Mouse (Mus musculus): ENCODE results near the gene Kcnh4. TPM values are rescaled to one million over a fixed set of nuclear protein-coding genes. Genes with fewer than 3 reads are reported as not detected.

Gene Kcnh4
- total RNA-seq, 2 experiments from 2014 or later: 10.2 to 16.6 TPM

DNA sequence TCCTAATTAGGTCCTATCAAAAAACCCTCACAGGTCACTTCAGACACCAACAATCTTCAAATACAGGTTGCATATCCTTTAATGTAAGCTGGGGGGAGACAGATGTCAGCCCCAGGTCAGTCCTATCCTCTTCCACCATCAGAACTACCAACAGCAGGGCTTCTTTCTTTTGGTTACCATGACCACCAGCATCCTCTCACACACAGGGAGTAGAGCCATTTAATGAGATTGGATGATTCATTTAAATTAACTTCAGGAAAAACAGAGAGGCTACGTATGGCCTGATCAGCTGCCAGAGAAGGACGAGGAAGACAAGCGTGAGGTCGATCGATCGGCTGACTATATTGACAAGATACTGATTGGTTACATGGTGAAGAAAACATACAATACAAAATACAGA is 44.8 kb downstream of the Kcnh4 start:
- no peak for DNase-seq (ENCODE audit: low spot score in 2 of 2)
- intact Hi-C loops (cut with DNase I): loop anchor here (1.0 to 2.0 kb wide), 3 partner anchors 24 to 244 kb away; partner anchors contain the start of gene Rab5c

DNA sequence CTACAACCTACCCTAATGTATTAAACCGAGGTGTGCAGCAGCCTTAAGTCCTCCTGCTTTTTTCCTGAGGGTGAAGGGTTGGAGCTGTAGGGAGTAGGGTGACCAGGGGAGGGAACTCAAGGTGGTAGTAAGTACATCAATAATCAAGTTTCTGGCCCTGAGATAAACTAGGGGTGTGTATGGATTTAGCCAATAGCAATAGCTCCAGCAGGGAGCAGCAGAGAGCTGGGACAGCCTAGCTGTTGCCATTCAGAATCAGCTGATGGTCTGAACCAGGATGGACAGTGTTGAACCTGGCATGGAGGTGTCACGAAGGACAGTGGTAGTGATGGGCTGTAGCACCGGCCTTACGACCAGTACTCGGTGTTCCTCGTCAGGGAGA is 45.2 kb downstream of the Kcnh4 start:
- DNase-seq (ENCODE audit: low spot score in 2 of 2): peak; percentile 82 to 85
- intact Hi-C loops (cut with DNase I): loop anchor here (1.0 to 2.0 kb wide), 3 partner anchors 24 to 244 kb away; partner anchors contain the start of gene Rab5c

DNA sequence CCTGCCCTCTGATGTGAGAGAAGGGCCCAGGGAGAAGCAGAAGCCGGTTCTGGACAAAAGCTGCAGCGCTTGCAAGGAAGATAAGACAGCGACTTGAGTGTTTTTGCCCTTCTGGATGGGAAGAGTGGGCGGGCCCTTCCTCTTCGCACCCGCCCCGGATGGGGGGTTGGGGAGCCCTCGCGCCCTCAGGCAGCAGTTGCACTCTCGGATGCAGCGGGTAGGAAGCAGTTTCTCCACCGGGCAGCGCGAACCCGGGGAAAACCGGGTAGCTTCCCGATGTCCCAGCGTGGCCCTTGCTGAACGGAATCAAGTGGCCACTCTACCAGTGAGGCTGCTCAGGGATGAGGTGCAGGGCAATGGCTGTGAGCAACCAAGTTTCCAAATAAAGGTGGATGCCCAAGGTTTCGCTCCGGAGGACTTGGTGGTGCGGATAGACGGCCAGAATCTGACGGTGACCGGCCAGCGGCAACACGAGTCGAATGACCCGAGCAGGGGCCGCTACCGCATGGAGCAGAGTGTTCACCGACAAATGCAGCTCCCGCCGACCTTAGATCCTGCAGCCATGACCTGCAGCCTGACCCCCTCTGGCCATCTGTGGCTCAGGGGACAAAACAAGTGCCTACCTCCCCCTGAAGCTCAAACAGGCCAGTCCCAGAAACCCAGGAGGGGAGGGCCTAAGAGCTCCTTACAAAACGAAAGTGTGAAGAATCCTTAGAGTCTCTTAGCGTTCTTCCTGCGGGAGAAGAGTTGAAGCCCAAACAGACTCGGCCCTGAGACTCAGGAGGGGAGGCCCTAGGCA is 45.8 kb downstream of the Kcnh4 start, which contains the start of gene Hspb9:
TSS of gene Hspb9 (plus strand) at position 116 of the 799 bp plus-strand sequence.
- intact Hi-C loops (cut with DNase I): loop anchor here (1.0 to 2.0 kb wide), 3 partner anchors 25 to 245 kb away; partner anchors contain the start of gene Rab5c
- DNase-seq (ENCODE audit: low spot score in 2 of 2): peak; percentile 49 to 66

DNA sequence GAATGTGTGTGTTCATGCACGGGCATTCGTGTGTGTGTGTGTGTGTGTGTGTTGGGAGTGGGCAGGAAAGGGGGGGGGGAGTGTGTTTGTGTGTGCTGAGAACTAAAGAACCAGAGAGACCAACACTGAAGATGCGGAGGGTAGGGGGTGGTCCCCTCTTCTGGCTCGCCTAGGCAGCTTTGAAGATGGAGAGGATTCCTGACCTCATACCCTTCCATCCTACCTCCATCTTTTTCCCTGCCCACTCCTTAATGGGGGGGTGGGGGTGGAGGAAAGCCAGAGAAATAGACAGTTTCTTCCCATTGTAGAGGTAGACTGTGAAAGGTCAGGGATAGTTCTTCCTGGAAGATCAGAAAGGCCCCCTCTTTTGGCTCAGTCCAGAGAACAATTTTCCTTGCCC is 46.6 kb downstream of the Kcnh4 start:
- DNase-seq (ENCODE audit: low spot score in 2 of 2): no peak
- intact Hi-C loops (cut with DNase I): no loop called here

DNA sequence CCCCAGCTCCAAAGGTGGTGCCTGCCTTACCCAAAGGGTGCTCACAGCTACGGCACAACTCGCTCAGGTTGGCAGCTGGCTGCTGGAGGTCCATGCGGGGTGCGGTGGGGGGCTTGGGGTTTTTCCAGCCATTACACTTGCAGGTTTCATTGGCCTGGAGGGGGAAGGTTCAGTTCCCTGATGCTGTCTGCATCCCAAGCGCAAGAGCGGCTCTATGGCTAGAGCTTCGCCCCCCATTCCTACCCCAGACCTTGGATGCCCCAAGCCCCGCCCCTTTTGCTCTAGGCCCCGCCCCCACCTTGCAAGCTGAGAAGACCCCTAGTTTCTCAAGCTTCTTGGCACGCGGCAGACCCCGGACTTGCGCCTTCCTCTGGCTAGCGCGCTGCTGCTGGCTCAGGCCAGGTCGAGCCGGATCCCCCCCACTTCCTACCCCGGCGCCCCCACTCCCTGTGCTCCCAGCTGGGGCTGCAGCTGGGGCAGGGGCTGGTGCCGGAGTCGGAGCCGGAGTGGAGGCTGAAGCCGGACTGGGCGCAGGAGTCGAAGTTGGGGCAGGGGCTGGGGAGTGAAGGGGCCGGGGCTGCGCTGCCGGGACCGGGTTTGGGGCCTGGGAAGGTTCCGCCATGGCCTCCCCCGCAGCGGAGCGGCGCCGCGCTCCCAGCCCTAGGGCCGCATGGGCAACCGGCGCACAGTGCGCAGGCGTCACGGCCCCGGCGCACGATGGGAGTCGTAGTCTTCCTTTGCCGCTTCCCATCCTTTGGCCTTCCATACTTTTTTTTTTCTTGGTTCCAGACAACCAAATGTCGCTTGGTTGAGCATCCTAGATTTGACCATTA is 47.7 kb downstream of the Kcnh4 start, which contains the start of gene Kat2a:
TSS of gene Kat2a (minus strand) at position 683 of the 833 bp plus-strand sequence.
- intact Hi-C loops (cut with DNase I): no loop called here
- DNase-seq (ENCODE audit: low spot score in 2 of 2): peak; percentile 89 to 90

DNA sequence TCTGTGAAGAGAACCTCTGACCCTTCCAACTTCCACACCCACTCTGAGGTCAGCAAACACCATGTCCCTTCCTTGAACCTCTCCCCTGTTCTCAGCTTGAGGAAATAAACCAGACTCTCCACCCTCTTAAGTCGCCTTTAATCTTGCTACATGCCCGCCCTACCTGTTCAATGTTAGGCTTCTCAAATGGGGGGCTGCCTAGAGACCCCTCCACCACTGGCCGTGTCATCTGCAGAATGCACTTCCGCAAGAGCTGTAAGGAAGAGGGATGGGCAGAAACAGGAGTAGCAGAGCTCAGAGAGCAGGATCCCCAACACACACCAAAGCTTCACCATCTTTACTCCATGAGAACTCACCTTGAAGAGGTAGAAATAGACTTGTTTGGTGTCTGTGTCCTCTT is 48.8 kb downstream of the Kcnh4 start:
- DNase-seq (ENCODE audit: low spot score in 2 of 2): no peak
- intact Hi-C loops (cut with DNase I): no loop called here

DNA sequence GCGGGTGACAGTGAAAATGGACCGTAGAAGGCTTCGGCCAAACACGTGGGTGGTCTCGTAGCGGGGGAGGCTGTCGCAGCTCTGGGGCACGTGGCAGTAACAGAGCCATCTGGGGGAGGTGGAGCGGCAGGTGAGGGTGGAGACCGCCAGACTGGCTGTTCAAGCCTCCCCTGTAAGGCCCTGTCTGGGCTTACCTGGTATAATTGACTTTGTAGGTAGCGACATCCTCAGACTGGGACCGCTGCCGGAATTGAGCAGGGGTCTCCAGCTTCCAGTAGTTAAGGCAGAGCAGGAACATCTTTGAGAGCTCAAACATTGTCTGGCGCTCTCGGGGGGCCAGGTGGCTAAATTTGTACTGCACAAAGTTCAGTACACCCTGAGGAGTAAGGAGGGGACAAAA is 49.2 kb downstream of the Kcnh4 start:
- intact Hi-C loops (cut with DNase I): no loop called here
- DNase-seq (ENCODE audit: low spot score in 2 of 2): no peak

DNA sequence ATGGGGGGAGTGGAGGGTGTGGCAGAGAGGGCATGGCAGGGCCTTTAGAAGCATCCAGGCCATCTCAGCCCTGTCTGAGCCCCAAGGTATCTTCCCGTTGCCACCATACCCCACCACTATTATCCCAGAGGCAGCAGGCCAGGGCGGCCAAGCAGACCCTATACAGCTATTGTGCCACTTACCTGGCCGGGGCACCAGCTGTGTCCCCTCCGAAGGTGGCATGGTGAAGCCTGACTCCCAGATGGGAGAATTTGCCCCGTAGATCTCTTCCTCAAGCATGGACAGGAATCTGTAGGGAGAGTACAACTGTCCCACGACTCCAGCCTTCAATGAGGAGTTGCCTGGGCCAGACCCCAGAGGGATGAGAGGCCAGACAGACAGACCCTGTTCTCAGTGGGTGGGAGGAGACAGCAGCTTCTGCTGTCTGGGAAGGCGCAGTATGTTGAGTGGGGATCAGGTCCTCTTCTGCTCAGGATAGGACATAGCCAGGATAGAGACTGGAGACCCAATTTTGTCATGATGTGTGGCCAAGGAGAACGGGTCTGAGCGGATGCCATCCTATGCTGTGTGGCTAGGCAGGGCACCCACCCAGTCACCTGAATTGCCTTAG is 50.4 kb downstream of the Kcnh4 start:
- intact Hi-C loops (cut with DNase I): no loop called here
- DNase-seq (ENCODE audit: low spot score in 2 of 2): no peak

DNA sequence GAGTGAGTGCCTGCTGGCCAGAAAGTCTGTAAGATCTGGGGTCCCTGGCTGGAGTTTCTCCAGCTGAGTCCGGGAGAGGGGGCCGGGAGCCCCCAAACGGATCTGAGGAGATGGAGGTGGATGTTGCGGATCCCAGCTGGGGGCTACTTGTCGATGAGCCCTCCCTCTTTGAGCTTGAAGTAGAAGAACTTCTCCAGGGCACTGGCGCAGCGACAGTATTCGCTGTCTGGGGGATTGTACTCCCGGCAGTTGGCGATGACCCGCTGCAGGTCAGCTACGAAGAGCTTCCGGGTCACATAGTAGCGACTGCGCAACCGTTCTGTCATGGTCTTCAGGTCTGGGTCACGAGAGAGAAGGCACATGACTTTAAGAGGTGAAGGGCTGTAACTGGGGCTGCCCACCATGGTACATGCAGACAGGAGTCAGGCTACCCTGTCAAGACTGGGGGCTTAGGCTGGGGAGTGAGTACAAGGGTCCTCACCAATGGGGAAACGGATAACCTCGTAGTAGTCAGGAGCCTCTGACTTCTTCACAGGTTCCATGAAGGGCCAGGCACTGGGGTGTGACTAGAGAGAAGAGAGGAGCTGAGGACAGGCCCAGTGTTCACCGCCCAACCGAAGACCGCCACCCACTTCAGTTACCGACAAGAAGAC is 54.5 kb downstream of the Kcnh4 start:
- DNase-seq (ENCODE audit: low spot score in 2 of 2): no peak
- intact Hi-C loops (cut with DNase I): no loop called here

DNA sequence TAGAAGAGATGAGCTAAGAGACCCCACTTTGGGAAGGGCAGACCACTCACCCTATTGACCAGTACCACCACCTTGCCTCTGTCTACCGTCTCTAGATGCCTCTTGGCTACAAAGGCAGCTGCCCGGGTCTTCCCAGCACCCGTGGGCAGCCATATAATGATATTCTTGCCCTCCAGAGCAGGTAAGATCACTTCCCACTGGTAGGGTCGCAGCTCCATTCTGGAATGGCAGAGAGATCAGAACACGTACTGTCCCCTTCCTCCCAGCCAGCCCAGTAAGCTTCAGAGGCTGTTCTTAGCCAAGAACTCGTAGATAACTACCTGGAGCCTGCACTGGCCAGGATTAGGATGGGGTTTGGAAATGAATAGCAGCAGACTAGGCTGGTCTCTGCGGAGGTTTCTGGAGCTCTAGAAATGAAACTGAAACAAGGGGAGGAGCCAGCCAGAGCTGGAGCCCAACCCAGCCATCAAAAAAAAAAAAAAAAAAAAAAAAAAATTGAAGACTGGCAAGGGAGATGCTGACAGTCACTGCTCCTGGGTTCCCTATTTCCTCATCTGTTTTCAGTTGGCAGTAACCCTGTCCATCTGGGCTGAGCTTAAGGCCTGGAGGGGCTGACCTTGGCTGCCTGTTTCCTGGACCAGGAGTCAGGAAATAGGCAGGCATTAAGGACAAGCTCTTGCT is 55.8 kb downstream of the Kcnh4 start, which contains the start of gene Dhx58:
TSS of gene Dhx58 (minus strand) at position 421 of the 681 bp plus-strand sequence.
- intact Hi-C loops (cut with DNase I): loop anchor here (2.0 kb wide), 2 partner anchors 77 to 133 kb away; no protein-coding TSS in a partner anchor
- DNase-seq (ENCODE audit: low spot score in 2 of 2): no peak

DNA sequence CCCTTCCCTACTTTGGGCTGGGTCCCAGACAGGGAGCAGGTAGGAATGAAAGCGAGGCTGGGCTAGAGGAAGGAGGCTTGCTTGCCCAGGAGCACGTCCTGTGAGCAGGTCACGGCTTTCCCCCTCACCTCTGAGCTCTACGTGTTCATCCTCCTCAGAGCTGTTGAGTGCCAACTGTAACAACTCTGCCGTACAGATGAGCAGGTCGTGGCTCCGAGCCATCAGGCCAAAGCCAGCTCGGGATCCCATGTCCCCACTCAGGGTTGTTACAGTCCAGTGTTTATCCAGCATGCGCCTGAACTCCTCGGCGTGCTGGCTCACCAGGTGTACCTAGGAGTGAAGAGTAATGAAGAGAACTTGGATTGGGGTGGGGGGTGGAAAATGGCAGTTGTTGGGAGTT is 56.4 kb downstream of the Kcnh4 start:
- intact Hi-C loops (cut with DNase I): loop anchor here (2.0 kb wide), 2 partner anchors 77 to 133 kb away; no protein-coding TSS in a partner anchor
- no peak for DNase-seq (ENCODE audit: low spot score in 2 of 2)

DNA sequence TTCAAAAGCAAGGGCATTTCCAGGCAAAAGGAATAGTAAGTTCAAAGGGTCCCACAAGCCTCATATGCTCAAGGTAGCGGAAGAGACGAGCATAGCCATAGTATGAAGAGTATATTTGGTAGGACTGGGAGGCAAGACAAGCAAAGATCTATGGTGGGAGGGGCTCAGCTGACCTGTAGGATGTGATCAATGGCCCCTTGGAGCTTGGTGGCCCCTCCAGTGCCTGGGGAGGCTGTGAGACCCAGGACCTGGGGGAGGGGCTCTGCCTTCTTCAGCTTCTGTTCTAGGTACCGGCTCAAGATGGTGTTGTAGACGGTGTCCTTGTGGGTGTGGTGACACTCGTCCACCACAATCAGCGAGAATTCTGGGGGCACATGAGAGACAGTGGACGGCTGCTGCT is 56.8 kb downstream of the Kcnh4 start:
- intact Hi-C loops (cut with DNase I): loop anchor here (2.0 kb wide), 2 partner anchors 76 to 132 kb away; no protein-coding TSS in a partner anchor
- DNase-seq (ENCODE audit: low spot score in 2 of 2): no peak

DNA sequence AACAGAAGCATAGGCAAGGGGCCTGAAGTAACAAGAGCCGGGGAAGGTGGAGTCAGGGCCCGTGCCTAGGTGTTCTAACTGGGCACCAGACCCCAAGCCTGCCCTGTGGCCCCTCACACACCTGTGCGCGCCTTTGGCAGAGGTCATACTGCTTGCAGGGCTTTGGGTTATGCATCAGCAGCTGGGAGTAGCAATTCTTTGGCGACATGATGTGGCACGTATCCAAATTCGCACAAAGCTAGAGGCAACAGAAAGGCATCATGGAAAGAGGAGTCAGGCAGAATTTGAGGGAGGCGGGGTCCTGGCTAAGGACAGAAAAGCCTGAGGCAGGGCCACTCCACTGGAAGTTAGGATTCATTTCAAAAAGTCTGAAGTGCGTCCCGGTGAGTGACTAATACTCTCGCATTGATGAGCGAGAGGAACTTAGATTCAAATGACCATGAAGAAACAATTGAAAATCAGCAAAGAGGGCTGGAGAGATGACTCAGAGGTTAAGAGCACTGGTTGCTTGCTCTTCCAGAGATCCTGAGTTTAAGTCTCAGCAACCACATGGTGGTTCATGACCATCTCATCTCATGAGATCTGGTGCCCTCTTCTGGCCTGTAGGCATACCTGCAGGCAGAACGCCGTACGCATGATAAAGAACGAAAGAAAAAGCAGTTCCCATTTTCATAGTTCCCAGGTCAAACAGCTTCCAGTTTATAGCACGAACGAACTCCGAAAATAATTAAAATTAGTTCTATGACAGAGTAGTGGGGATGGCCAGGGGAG is 57.5 kb downstream of the Kcnh4 start:
- intact Hi-C loops (cut with DNase I): loop anchor here (2.0 kb wide), 2 partner anchors 75 to 131 kb away; no protein-coding TSS in a partner anchor
- peak; percentile 73 to 78 for DNase-seq (ENCODE audit: low spot score in 2 of 2)

DNA sequence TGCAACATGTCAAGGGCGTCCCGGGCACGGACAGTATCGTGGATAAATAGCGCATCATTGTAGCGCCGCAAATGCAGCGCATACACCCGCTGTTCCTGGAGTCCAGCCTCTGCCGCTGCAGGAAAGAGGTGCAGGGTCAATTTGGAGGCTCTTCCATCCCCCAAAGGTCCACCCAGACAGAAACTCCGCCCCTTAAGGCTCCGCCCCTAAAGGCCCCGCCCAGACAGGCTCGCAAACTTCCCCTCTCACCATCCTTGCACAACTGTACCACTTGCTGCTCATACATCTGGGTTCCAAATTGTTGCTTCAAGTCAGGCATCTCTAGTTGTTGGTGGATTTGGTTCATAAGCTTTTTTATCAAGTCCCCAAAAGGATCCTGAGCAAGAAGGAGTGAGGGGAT is 58.4 kb downstream of the Kcnh4 start:
- no peak for DNase-seq (ENCODE audit: low spot score in 2 of 2)
- intact Hi-C loops (cut with DNase I): no loop called here

DNA sequence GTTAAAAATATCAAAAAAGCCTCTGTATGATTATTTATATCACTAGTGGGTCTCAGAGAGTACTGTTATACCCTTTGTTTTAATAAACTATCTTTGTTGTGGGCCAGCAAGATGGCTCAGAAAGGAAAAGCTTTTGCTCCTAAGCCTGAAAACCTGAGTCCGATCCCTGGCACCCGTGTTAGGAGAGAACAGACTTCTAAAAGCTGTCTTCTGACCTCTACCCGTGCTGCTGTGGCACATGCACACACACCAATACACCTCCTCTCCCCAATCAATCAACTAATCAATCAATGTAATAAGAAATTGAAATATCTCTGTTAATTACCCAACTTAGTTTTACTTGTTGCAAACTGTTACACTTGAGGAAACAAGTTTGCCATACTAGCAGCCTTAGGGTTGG is 59.0 kb downstream of the Kcnh4 start:
- no peak for DNase-seq (ENCODE audit: low spot score in 2 of 2)
- intact Hi-C loops (cut with DNase I): no loop called here

DNA sequence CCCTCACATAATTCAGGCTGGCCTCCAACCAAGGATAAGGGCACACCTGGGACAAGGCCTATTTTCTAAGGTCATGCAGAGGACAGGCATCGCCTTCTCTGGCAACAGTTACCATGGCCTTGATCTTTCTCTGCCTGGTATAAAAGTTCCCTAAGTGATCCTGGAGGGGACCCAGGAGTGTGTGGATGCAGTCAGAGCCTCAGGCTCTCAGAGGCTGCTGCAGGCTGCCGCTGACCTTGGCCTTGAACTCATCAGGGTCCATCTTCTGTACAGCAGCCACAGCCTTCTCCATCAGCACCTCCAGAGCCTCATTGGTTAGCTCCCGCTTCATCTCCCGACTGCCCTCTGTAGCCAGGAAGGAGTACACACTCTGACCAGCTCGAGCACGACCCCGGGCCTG is 61.8 kb downstream of the Kcnh4 start:
- intact Hi-C loops (cut with DNase I): no loop called here
- DNase-seq (ENCODE audit: low spot score in 2 of 2): no peak

DNA sequence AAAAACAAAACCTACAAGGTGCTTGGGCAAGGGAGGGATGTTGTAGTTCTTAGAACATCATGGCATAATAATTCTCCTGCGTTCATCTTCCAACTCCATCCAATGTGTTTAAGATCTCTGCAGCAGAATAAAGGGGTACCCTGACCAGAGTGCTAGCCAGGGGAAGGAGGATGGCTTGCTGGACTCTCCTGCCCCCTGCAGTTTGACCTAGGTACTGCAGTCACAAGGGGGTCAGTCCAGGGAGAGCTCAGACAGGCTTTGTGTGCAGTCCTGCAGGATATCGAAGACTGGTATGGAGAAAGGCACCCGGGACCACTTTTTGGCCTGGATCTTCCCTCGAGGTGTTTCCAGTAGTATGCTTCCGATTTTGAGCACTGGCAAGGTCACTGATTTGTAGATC is 64.8 kb downstream of the Kcnh4 start:
- intact Hi-C loops (cut with DNase I): loop anchor here (2.0 kb wide), 3 partner anchors 52 to 124 kb away; no protein-coding TSS in a partner anchor
- DNase-seq (ENCODE audit: low spot score in 2 of 2): peak; percentile 66 to 75

DNA sequence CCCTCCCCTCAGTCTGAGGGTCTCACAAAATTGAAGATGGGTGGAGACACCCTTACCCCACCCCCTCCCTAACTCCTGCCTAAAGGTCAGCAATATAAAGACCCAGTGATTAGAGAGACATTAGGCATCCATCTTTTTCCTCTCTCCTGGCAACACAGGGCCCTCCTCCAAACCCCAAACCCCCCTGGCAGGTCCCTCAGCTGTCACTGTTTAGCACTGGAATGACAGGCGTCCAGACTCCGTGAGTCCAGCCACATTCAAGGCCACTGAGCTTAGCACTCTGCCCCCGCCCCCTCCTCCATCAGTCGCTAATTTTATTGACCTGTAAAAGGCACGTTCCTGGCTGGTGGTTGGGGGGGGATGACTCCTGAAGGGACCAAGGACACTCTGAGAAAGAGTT is 66.6 kb downstream of the Kcnh4 start:
- no peak for DNase-seq (ENCODE audit: low spot score in 2 of 2)
- intact Hi-C loops (cut with DNase I): no loop called here

All from left cerebral cortex, postnatal 25 days (tissue).